Mouse (Mus musculus) left cerebral cortex, adult 2 months (tissue): Measurements from ENCODE around the gene Sun3. TPM values are rescaled to one million over a fixed set of nuclear protein-coding genes. Genes with fewer than 3 reads are reported as not detected.

ENCODE experiments used
- DNase-seq, 2 experiments: peaks; one replicate each; pipeline ENCODE4 v3.0.0; 2021 to 2022; ENCODE audit warnings: low spot score in 2 of 2, mixed read lengths in 1 of 2; ENCODE audit errors: extremely low spot score in 1 of 2
- H3K27ac ChIP-seq: fragments of 200-600 bp; 2 replicates; pipeline ENCODE4 v1.8.1; 2022
- H3K4me3 ChIP-seq: fragments of 200-600 bp; 2 replicates; pipeline ENCODE4 v1.8.1; 2022
- CTCF ChIP-seq: fragments of 200-600 bp; IDR thresholded peaks from 2 replicates; pipeline ENCODE4 v1.8.1; 2022; ENCODE audit warnings: antibody characterized with exemption, mild to moderate bottlenecking, moderate library complexity
- intact Hi-C: fragments of 180-260 bp; cut with DNase I; formaldehyde crosslinking; loops from one replicate; pipeline ENCODE4 v1.15.1; 2025
- total RNA-seq, 2 experiments: library from RNA; stranded (reverse); gene quantifications; 2 replicates each; pipeline ENCODE4 v1.2.3; 2021

The Sun3 gene
- total RNA-seq, 2 experiments from 2014 or later, result 0.28 TPM; not detected in 1

DNA sequence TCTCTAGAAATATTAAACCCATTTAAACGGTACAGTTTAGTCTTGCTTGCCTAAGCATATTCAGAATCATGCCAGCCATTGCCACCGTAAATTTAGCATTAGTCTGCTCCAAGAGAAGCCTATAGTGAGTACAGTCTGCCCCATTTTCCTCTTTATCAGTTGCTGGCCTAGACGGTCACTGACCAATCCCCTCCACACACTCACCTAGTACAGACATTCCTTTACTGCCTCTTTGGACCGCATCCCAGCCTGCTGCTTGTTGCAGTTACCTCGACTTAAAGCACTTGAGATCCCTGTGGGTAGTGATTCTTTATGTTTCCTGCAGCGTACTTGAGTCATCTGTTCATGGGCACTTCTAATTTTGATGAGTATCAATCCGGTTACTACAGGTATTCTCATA is 24.0 kb downstream of the Sun3 start:
- Histone ChIP-seq H3K4me3 (no peak overlapping the region), H3K27ac (no peak overlapping the region)
- intact Hi-C loops, result no loop called here
- no peak for DNase-seq
- no peak for TF ChIP-seq CTCF

DNA sequence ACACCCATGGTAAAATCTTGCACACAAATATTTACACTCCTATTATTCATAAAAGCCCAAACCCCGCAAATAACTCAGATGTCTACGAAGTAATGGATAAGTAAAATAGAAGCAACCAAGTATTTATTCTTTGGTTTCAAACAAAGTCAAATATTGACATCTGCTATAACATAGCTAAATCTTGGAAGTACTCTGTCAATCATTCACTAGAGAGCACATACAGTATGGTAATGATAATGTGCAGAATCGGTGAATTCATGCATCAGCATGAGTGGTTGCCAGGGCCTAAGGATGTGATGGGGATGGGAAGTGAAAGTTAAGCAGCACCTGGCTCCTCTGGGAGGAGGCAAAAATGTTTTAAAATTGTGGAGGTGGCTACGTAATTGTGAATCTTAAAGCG is 28.6 kb downstream of the Sun3 start:
- DNase-seq, result no peak
- Histone ChIP-seq H3K4me3 (no peak overlapping the region), H3K27ac (no peak overlapping the region)
- no peak for TF ChIP-seq CTCF
- intact Hi-C loops, result no loop called here

DNA sequence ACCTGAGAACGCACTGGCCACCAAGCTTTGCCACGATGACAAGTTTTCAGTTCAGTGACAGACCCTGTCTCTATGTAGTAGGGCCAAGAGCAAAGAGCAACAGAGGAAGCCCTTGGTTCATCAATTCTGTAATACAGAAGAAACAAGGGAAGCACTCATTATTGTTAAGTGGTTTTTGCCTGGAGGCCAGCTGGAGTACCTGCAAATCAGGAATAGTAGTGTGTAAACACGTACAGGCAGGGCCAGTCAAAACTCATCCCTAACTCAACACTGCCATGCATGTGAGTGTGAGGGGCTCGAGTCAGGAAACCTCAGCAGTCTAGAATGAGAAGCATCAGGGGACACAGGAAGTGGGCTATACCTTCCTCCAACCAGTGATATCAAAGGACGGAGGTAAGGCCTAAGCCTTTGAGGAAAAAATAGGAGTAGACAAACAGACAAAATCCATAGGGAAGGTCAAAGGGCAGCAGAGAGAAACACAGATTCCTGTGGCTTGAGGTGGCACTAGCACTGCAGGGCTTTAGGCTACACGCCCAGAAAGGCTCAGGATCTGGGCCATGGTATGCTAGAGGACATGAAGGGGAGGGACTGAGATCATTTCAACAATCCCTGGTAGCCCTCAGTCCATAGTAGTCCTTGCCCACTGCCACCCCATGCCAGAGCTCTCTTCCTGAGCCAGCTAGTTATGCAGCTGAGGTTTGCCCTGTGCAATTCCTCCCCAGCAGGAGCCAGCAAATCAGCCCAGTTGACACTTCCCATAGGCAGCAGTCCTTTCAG is 30.1 kb downstream of the Sun3 start:
- Histone ChIP-seq H3K27ac (no peak overlapping the region), H3K4me3 (no peak overlapping the region)
- intact Hi-C loops, result no loop called here
- TF ChIP-seq CTCF, result no peak
- no peak for DNase-seq

DNA sequence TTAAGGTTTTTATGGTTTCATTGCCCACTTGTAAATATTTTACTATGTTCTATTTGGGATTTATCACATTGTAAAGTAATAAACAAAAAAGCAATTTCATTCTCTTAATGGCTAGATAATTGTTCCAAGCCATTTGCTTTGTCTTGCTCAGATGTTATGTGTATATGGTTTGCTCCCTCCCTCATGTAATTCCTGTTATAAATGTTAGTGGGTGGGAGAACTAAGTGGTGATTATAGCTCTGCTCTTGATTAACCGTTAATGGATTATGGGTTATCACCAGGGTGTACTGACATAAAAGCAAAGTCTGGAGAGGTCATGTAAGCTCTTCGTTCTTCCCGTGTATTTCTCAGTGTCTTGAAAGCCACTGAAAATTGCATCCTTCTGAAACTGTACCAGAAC is 34.1 kb downstream of the Sun3 start:
- TF ChIP-seq CTCF, result no peak
- DNase-seq, result no peak
- Histone ChIP-seq H3K27ac (no peak overlapping the region), H3K4me3 (no peak overlapping the region)
- intact Hi-C loops, result no loop called here

DNA sequence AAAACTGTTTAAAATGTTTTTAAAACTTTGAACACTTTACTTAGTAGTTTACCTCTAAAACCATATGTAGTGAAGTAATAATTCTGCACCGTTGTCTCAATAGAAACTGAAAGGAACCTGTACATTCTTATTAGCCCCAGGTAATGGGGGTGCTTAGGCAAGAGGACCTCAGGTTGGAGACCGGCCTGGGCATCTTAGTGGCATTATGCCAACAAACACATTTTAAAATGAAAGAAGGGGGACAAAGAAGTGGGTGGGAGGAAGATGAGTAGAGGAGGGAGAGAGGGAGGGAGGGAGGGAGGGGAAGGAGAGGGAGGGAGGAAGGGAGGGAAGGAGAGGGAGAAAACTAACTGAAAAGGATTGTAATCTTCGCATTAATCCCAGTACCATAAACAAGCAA is 37.4 kb downstream of the Sun3 start:
- intact Hi-C loops, result loop anchor here (2.0 kb wide), 1 partner anchor 117 kb away; no protein-coding TSS in a partner anchor
- DNase-seq, result no peak
- no peak for TF ChIP-seq CTCF
- H3K4me3 ChIP-seq, result peak overlapping the region; percentile 72
- peak overlapping the region; percentile 87; the same call in 1 of the 2 replicates for H3K27ac ChIP-seq

DNA sequence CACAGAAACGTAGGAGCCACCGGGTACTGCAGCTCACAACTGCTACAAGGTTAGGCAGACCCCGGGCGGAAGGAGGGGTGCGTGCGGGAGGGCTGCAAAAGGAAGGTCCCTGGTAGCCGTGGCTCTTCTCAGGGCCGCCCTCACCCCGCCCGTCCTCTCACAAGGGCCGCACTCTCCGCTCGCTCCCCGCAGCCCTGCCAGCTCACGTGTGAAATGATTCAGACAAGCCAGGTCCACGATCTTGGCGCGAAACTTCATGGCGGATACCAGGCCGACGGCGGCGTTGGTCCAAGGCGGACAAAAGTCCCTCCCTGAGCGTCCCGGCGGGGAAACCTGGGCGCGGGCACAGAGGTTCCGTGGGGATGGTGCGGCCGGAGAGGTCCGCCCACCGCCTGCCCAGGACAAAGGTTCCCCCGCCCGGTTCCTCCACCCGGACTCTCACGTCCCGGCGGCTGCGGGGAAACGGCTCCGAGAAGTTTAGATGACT is 37.9 kb downstream of the Sun3 start, which contains the start of gene Hus1:
Gene Hus1 (minus strand): TSS at position 339 of the 487 bp plus-strand sequence.
- DNase-seq, result peak; percentile 76 to 82
- TF ChIP-seq CTCF, result no peak; the same call in 1 of the 2 replicates
- H3K27ac ChIP-seq, result peak within 1 kb of the TSS; percentile 87
- intact Hi-C loops, result loop anchor here (2.0 kb wide), 1 partner anchor 118 kb away; no protein-coding TSS in a partner anchor
- peak within 1 kb of the TSS; percentile 72 for H3K4me3 ChIP-seq

DNA sequence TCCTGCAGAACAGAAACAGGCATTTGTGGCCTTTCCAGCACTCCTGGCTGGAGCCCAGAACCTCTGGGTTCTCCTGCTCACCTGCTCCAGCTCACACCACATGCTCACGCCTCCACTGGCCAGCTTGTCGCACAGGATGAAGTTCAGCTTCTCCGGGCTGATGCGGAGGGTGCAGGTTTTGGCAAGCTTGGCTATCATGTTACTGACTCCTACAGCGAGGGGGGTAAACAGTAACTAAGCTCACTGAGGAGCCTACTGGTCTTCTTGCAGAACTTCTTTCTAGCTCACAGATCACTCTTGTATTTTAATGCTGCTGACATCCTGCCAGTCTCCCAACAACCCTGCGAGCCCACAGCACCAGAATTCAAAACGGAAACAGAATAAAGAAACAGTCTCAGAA is 38.4 kb downstream of the Sun3 start:
- DNase-seq, result peak in 1 of 2 experiments; percentile 33
- peak overlapping the region; percentile 87 for H3K27ac ChIP-seq
- peak overlapping the region; percentile 72 for H3K4me3 ChIP-seq
- no peak for TF ChIP-seq CTCF
- intact Hi-C loops, result loop anchor here (2.0 kb wide), 1 partner anchor 118 kb away; no protein-coding TSS in a partner anchor

DNA sequence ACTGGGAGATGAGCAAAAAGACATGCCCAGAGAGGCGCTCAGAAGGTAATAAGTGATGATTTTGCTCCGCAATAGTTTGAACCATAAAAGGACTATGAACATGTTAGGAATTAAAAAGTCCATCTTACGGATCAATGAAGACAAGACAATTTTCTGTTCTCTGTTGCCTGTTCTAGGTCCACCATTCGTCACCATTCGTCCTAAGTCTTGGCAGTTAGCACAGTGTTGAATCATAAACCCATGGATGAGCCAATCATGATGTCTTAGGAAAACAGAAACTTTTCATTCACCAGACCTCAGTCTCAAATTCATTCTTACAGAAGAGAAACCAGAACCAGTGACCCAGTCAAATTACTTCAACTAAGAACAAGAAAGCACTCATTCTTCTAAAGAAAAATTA is 40.0 kb downstream of the Sun3 start:
- Histone ChIP-seq H3K27ac (no peak overlapping the region), H3K4me3 (no peak overlapping the region)
- intact Hi-C loops, result no loop called here
- TF ChIP-seq CTCF, result no peak
- DNase-seq, result no peak

DNA sequence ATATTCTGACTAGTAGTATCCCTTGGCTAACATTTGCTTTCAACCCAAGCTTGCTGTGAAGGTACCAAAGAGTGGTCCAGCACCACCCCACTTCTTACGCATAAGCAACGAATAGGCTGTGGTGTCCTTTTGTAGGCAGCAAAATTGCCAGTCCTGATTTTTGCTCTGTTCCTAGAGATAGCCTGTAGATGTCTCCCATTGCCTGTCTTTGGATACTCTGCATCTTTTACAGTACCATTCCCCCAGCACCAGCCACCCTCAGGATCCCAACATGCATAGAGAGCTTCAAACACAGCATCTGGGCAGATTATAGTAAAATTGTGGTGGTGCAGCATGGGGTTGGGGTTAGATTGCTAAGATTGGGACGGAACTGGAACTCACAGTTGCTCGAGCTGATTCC is 60.7 kb downstream of the Sun3 start:
- intact Hi-C loops, result no loop called here
- DNase-seq, result no peak
- peak; percentile 35 for TF ChIP-seq CTCF
- H3K4me3 ChIP-seq, result no peak overlapping the region
- H3K27ac ChIP-seq, result no peak overlapping the region

DNA sequence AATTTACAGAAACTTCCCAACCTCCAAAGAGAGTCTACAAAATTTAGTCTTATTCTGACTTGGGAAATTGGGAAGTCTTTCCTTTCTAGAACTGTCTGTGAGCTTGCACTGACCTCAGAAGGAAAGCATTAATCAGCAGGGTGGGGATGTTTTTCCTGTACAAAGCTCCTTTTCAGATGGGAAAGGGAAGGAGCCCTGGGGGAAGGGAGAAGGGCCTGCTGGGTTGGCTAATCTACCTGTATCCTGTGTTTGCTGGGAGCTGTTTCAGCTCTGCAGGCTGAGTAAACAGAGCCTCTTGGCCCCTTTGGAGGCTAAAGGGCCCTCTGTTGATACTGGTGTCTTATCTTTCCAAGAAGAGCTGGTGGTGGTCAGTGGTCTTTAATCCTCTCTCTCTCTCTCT is 62.7 kb downstream of the Sun3 start:
- DNase-seq, result no peak
- H3K4me3 ChIP-seq, result no peak overlapping the region
- no peak overlapping the region for H3K27ac ChIP-seq
- intact Hi-C loops, result no loop called here
- no peak for TF ChIP-seq CTCF

DNA sequence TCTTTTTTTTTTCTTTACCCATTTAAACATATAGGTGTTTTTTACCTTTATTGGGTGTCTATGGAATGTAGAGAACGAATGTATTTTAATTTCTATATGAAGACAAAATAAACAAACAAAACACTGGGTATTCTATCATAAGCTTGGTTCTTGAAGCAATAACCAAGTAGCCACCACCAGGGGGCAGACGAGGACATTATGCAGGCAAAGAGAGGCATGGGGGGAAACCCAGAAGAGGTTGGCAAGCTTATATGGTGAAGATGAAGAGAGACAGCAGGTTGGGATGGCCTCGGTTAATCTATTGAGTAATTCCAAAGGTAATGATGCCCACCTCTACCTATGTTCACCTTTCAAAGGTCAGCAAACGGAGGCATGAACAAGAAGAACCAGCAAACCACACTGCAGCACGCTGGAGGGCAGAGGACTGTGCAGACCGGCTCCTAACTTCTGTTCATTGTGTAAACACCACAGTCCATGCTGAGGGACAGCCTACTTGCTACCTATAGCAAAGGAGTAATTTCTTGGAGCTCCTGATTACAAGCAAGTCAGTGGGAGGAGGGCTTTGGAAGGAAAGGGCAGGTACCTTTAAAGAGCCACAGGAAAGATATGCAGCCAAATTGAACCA is 65.4 kb downstream of the Sun3 start:
- Histone ChIP-seq H3K27ac (no peak overlapping the region), H3K4me3 (no peak overlapping the region)
- peak; percentile 88 for TF ChIP-seq CTCF
- peak; percentile 56 to 66 for DNase-seq
- intact Hi-C loops, result loop anchor here (1.0 kb wide), 1 partner anchor 153 kb away; no protein-coding TSS in a partner anchor

DNA sequence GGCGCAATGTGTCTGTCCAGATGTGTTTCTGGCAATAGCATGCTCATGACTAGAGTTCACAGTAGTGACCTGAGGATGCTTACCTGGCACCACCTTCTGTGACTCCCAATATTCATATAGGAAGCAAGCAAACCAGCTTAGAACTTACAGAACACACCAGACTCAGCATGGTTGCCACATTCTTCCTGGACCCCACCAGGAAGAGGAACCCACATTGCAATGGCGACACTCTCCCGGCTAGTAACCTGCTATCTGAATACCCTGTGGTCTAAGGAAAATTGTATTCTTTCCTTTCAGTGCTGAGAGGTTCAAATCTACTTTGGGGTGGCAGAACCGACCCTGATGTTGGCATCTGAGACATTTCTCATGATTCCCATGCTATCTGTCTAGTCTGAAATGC is 70.6 kb downstream of the Sun3 start:
- DNase-seq, result no peak
- no peak overlapping the region for H3K4me3 ChIP-seq
- H3K27ac ChIP-seq, result no peak overlapping the region
- intact Hi-C loops, result no loop called here
- no peak for TF ChIP-seq CTCF
